Mouse (Mus musculus): ENCODE data around the gene Rnf130. TPM values are rescaled to one million over a fixed set of nuclear protein-coding genes. Genes with fewer than 3 reads are reported as not detected.
A peak's percentile ranks its signal among the peaks of the same experiment; 100 is the strongest.

Rnf130 gene
- polyA plus RNA-seq, 1 experiment from 2014 or later, result 32.8 TPM

DNA sequence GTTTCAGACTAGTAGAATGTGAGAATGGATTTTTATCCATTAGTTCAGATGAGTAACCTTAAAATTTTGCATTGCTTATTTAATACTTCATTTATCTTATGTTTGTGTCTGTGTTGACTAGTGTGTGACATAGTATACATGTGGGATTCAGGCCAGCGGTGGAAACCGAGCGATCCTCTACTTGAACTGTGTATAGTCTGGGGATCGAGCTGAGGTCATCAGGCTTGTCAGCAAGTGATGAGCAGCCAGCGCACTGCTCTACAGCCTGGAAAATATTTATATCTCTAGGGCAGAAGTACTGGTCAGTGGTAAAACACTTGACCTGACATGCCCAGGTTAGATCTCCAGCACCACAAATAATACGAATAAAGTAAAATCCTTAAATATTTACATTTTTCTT lies 23.0 kb downstream of the Rnf130 start:
- no peak overlapping the region for H3K9ac ChIP-seq
- no peak overlapping the region for H3K4me3 ChIP-seq
- H3K27ac ChIP-seq (ENCODE audit: poor library complexity, severe bottlenecking), result no peak overlapping the region
- 28% methylated on average over 6 of the region's 6 CpGs for WGBS
- no peaks in the 10 kb centered on the region for H3K9me3 ChIP-seq (replicated peaks)
- H3K4me1 ChIP-seq (replicated peaks), result peaks cover 18% of the 10 kb centered on the region
- no peaks in the 10 kb centered on the region for H3K27me3 ChIP-seq (replicated peaks)
- ATAC-seq (ENCODE audit: insufficient number of reproducible peaks, low FRiP score), result 0 out of 2 replicates have a peak, but pooled peaks have one; percentile 67
- H3K4me2 ChIP-seq, result no peak overlapping the region
- H3K36me3 ChIP-seq, result no peaks in the 10 kb centered on the region

DNA sequence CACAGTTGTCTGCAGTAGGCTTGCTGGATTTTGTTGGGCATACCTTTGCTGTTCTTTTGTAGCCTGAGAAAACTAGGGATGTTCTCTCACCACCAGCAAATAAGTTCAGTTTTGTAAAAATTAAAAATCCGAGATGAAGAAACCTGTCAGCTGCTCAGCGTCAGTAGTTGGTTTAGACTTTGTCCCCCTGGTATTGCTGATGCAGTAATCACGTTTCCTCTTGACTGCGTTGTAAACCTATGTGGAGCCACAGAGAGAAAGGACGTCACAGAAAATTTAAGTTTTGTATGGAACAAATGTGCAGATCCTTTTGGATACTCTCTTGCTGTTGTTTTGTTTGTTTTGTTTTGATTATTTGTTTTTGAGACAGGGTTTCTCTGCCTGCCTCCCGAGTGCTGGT lies 25.2 kb downstream of the Rnf130 start:
- H3K4me3 ChIP-seq, result no peak overlapping the region
- H3K27me3 ChIP-seq (replicated peaks), result no peaks in the 10 kb centered on the region
- ATAC-seq (ENCODE audit: insufficient number of reproducible peaks, low FRiP score), result no peak
- H3K27ac ChIP-seq (ENCODE audit: poor library complexity, severe bottlenecking), result no peak overlapping the region
- no peak overlapping the region for H3K4me2 ChIP-seq
- peaks cover 12% of the 10 kb centered on the region for H3K4me1 ChIP-seq (replicated peaks)
- no peaks in the 10 kb centered on the region for H3K9me3 ChIP-seq (replicated peaks)
- H3K9ac ChIP-seq, result no peak overlapping the region
- peaks cover 3% of the 10 kb centered on the region; the same call in 1 of the 2 replicates for H3K36me3 ChIP-seq
- WGBS, result 78% methylated on average over 6 of the region's 6 CpGs

GRCm38 (mm10) chr11:50057713-50058112 lies 32.6 kb downstream of the Rnf130 start:
- H3K9ac ChIP-seq, result no peak overlapping the region
- H3K4me3 ChIP-seq, result no peak overlapping the region
- H3K27me3 ChIP-seq (replicated peaks), result no peaks in the 10 kb centered on the region
- H3K36me3 ChIP-seq, result peaks cover 3% of the 10 kb centered on the region; the same call in 1 of the 2 replicates
- ATAC-seq (ENCODE audit: insufficient number of reproducible peaks, low FRiP score), result no peak
- no peak overlapping the region for H3K27ac ChIP-seq (ENCODE audit: poor library complexity, severe bottlenecking)
- no peaks in the 10 kb centered on the region for H3K9me3 ChIP-seq (replicated peaks)
- peaks cover 8% of the 10 kb centered on the region for H3K4me1 ChIP-seq (replicated peaks)
- H3K4me2 ChIP-seq, result no peak overlapping the region
- 56% methylated on average over 2 of the region's 2 CpGs for WGBS

DNA sequence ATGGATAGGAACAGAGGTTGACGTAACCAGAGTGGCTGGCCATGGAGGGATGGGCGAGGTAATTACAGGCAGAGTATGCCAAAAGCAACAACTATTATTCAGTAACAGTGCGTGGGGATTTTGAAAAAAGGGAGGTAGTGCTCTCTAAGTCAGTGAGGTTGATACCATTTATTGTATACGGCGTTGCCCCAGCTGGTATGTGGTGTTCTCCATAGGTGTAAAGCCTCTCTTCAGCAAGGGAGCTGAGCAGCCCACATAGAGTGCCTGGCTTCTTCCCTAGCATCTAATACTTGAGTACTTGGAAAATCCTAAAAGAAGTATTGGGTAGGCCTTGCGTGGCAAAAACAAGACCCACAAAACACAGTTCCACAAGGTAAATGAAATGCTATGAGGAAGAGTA lies 33.1 kb downstream of the Rnf130 start:
- H3K27me3 ChIP-seq (replicated peaks), result no peaks in the 10 kb centered on the region
- no peak overlapping the region for H3K4me3 ChIP-seq
- H3K4me2 ChIP-seq, result no peak overlapping the region
- peaks cover 3% of the 10 kb centered on the region; the same call in 1 of the 2 replicates for H3K36me3 ChIP-seq
- H3K9ac ChIP-seq, result no peak overlapping the region
- peaks cover 8% of the 10 kb centered on the region for H3K4me1 ChIP-seq (replicated peaks)
- no peak overlapping the region for H3K27ac ChIP-seq (ENCODE audit: poor library complexity, severe bottlenecking)
- WGBS, result 86% methylated on average over 6 of the region's 6 CpGs
- no peak for ATAC-seq (ENCODE audit: insufficient number of reproducible peaks, low FRiP score)
- H3K9me3 ChIP-seq (replicated peaks), result no peaks in the 10 kb centered on the region

- H3K9me3 ChIP-seq (replicated peaks), result no peaks in the 10 kb centered on the region
- no peaks in the 10 kb centered on the region for H3K36me3 ChIP-seq
- peaks cover 8% of the 10 kb centered on the region for H3K4me1 ChIP-seq (replicated peaks)
- H3K27ac ChIP-seq (ENCODE audit: poor library complexity, severe bottlenecking), result no peak overlapping the region
- H3K4me2 ChIP-seq, result no peak overlapping the region
- no peak overlapping the region for H3K9ac ChIP-seq
- no peak for ATAC-seq (ENCODE audit: insufficient number of reproducible peaks, low FRiP score)
- 79% methylated on average over 6 of the region's 6 CpGs for WGBS
- H3K4me3 ChIP-seq, result no peak overlapping the region
- H3K27me3 ChIP-seq (replicated peaks), result no peaks in the 10 kb centered on the region
Measured at GRCm38 (mm10) chr11:50059045-50059444, 33.9 kb downstream of the Rnf130 start.

DNA sequence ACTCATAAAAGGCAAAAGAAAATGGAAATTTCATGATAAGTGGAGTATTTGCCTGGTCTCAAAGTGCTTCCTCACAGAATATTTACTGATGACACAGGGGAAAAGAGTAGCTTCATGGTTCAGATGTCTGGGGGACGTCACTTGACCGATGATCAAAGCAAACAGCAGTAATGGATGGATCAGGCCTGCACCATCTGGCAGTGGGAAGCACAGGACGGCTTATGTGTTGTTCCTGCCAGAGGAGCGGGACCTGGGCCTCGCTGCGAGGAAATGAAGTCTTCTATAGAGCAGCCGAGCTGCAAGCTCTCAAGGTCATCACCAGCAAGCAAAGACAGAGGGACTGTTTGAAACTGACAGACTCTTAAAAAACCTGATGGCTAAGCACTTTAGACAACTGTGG lies 37.0 kb downstream of the Rnf130 start:
- no peak for ATAC-seq (ENCODE audit: insufficient number of reproducible peaks, low FRiP score)
- H3K9ac ChIP-seq, result no peak overlapping the region
- WGBS, result 36% methylated on average over 7 of the region's 7 CpGs

DNA sequence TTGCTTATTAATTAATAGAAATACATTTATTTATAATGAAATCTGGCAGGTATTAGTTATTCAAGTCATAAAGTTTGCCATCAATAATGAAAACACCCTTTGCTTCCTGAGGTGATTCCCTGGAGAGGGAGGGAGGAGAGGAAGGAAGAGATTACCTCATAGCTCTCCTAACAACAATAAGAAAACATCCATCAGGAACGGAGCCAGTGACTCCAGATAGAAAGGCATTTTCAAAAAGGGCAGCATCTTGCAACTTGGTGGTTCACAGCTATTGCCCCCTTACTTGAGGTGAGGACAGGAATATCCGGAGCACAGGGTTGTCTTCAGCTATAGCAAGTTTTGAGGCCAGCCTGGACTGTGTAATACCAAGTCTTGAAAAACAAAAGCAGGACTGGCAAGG lies 40.9 kb downstream of the Rnf130 start:
- no peak overlapping the region for H3K9ac ChIP-seq
- H3K36me3 ChIP-seq, result no peaks in the 10 kb centered on the region
- no peaks in the 10 kb centered on the region for H3K9me3 ChIP-seq (replicated peaks)
- peaks cover 12% of the 10 kb centered on the region for H3K4me1 ChIP-seq (replicated peaks)
- WGBS, result 42% methylated on average over 2 of the region's 2 CpGs
- H3K27ac ChIP-seq (ENCODE audit: poor library complexity, severe bottlenecking), result no peak overlapping the region
- ATAC-seq (ENCODE audit: insufficient number of reproducible peaks, low FRiP score), result no peak
- H3K4me3 ChIP-seq, result no peak overlapping the region
- H3K27me3 ChIP-seq (replicated peaks), result no peaks in the 10 kb centered on the region
- no peak overlapping the region for H3K4me2 ChIP-seq

More for the DNA sequence above, 37.0 kb downstream of the Rnf130 start:
- Histone ChIP-seq H3K4me1 (replicated peaks) (peaks cover 14% of the 10 kb centered on the region), H3K27me3 (replicated peaks) (no peaks in the 10 kb centered on the region), H3K4me3 (no peak overlapping the region), H3K27ac (ENCODE audit: poor library complexity, severe bottlenecking) (peak overlapping the region; percentile 30; the same call in 1 of the 2 replicates), H3K36me3 (no peaks in the 10 kb centered on the region), H3K4me2 (no peak overlapping the region), H3K9me3 (replicated peaks) (no peaks in the 10 kb centered on the region)

GRCm38 (mm10) chr11:50073830-50074229 lies 48.7 kb downstream of the Rnf130 start:
- 82% methylated on average over 10 of the region's 10 CpGs for WGBS
- no peak overlapping the region for H3K27ac ChIP-seq (ENCODE audit: poor library complexity, severe bottlenecking)
- peaks cover 4% of the 10 kb centered on the region; the same call in 1 of the 2 replicates for H3K36me3 ChIP-seq
- no peak overlapping the region for H3K9ac ChIP-seq
- no peak overlapping the region for H3K4me3 ChIP-seq
- no peaks in the 10 kb centered on the region for H3K4me1 ChIP-seq (replicated peaks)
- no peak overlapping the region for H3K4me2 ChIP-seq
- H3K27me3 ChIP-seq (replicated peaks), result no peaks in the 10 kb centered on the region
- H3K9me3 ChIP-seq (replicated peaks), result no peaks in the 10 kb centered on the region
- ATAC-seq (ENCODE audit: insufficient number of reproducible peaks, low FRiP score), result no peak

DNA sequence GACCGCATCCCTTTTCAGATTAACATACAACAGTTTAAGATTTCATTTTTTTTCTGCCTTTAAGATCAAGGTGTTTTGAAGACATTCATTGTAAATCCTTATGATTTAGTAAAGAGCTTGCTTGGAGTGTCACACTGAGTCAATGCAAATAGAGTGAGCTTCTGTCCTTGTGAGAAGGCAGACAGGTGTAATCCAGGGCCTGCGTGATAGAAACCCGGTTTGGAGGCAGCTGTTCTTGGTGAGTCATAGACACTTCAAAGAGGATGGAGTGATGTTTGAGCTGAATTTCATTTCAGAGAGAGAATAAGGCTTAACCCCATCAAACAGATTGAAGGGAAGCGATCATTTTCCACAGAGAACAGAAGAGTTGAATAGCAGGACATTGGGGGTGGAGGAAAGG lies 51.6 kb downstream of the Rnf130 start:
- H3K4me2 ChIP-seq, result no peak overlapping the region
- H3K4me3 ChIP-seq, result no peak overlapping the region
- peaks cover 4% of the 10 kb centered on the region; the same call in 1 of the 2 replicates for H3K36me3 ChIP-seq
- H3K27me3 ChIP-seq (replicated peaks), result no peaks in the 10 kb centered on the region
- H3K9me3 ChIP-seq (replicated peaks), result no peaks in the 10 kb centered on the region
- no peak for ATAC-seq (ENCODE audit: insufficient number of reproducible peaks, low FRiP score)
- WGBS, result 81% methylated on average over 4 of the region's 4 CpGs
- no peak overlapping the region for H3K27ac ChIP-seq (ENCODE audit: poor library complexity, severe bottlenecking)
- H3K4me1 ChIP-seq (replicated peaks), result no peaks in the 10 kb centered on the region
- H3K9ac ChIP-seq, result no peak overlapping the region

- Histone ChIP-seq H3K4me2 (no peak overlapping the region), H3K4me1 (replicated peaks) (no peaks in the 10 kb centered on the region), H3K27me3 (replicated peaks) (no peaks in the 10 kb centered on the region), H3K9me3 (replicated peaks) (no peaks in the 10 kb centered on the region), H3K36me3 (peaks cover 4% of the 10 kb centered on the region; the same call in 1 of the 2 replicates), H3K9ac (no peak overlapping the region), H3K4me3 (no peak overlapping the region), H3K27ac (ENCODE audit: poor library complexity, severe bottlenecking) (no peak overlapping the region)
- WGBS, result 82% methylated on average over 5 of the region's 5 CpGs
- ATAC-seq (ENCODE audit: insufficient number of reproducible peaks, low FRiP score), result no peak
Measured at GRCm38 (mm10) chr11:50081365-50082190, 56.4 kb downstream of the Rnf130 start.

DNA sequence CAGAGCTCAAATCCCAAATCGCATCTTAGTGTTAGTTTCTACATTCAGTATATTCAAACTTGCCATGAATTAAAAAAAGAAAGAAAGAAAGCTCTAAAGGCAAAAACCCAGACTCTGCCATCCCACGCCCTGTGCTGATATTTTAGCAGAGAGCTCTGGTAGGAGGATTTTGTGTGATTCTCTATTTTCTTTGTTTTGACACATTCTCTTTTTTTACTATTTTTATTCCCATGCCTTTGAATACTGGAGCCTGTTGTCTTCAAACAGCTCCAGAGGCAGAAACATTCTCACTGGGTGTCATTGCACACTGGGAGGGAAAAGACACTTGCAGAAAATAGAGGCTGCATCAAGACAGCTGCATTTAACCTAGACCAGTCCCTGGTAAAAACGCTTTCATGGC lies 61.1 kb downstream of the Rnf130 start:
- H3K4me2 ChIP-seq, result no peak overlapping the region
- H3K9me3 ChIP-seq (replicated peaks), result no peaks in the 10 kb centered on the region
- no peak overlapping the region for H3K9ac ChIP-seq
- H3K4me3 ChIP-seq, result no peak overlapping the region
- no peaks in the 10 kb centered on the region for H3K27me3 ChIP-seq (replicated peaks)
- H3K4me1 ChIP-seq (replicated peaks), result peaks cover 16% of the 10 kb centered on the region
- no peak for ATAC-seq (ENCODE audit: insufficient number of reproducible peaks, low FRiP score)
- no peak overlapping the region for H3K27ac ChIP-seq (ENCODE audit: poor library complexity, severe bottlenecking)
- 83% methylated on average over 3 of the region's 3 CpGs for WGBS
- H3K36me3 ChIP-seq, result peaks cover 16% of the 10 kb centered on the region

Measured in heart, embryonic 12.5 days (tissue).